Mouse (Mus musculus): ENCODE measurements at regions not wholly inside any gene's neighbourhood (a gene's known extent, or its start where the extent isn't known, plus 50 kb on each side); places are given as distances from the start of the nearest gene placed in this dataset.
A peak's percentile ranks its signal among the peaks of the same experiment; 100 is the strongest.

- Histone ChIP-seq H3K4me3 (replicated peaks; ENCODE audit: insufficient read depth, low read depth, low read length) (no peak overlapping the region), H3K27ac (ENCODE audit: insufficient read depth, low read length) (no peak overlapping the region), H3K4me1 (ENCODE audit: control insufficient read depth, insufficient read depth, low read length) (no peaks in the 10 kb centered on the region), H3K27me3 (ENCODE audit: control insufficient read depth, insufficient read depth, low read length) (no peaks in the 10 kb centered on the region)
- no peak for TF ChIP-seq CTCF (IDR thresholded peaks at IDR 0.05; ENCODE audit: borderline replicate concordance, insufficient read depth, low read depth, low read length)
- WGBS, result 49% methylated on average over 2 of the region's 2 CpGs
- no peak for DNase-seq
These were observed 152.2 kb upstream of the Smim23 start for GRCm38 (mm10) chr11:32976572-32976971.

- H3K27me3 ChIP-seq (ENCODE audit: control insufficient read depth, insufficient read depth, low read length), result no peaks in the 10 kb centered on the region
- DNase-seq, result no peak
- TF ChIP-seq CTCF (IDR thresholded peaks at IDR 0.05; ENCODE audit: borderline replicate concordance, insufficient read depth, low read depth, low read length) (no peak), POLR2A (IDR thresholded peaks at IDR 0.05; ENCODE audit: borderline replicate concordance, insufficient read depth, low read length) (no peak)
- no peak overlapping the region for H3K4me3 ChIP-seq (replicated peaks; ENCODE audit: insufficient read depth, low read depth, low read length)
- H3K27ac ChIP-seq (ENCODE audit: insufficient read depth, low read length), result no peak overlapping the region
- no peaks in the 10 kb centered on the region for H3K4me1 ChIP-seq (ENCODE audit: control insufficient read depth, insufficient read depth, low read length)
- 92% methylated on average over 4 of the region's 4 CpGs for WGBS
These were observed 149.0 kb upstream of the Smim23 start for GRCm38 (mm10) chr11:32973453-32973852.

DNA sequence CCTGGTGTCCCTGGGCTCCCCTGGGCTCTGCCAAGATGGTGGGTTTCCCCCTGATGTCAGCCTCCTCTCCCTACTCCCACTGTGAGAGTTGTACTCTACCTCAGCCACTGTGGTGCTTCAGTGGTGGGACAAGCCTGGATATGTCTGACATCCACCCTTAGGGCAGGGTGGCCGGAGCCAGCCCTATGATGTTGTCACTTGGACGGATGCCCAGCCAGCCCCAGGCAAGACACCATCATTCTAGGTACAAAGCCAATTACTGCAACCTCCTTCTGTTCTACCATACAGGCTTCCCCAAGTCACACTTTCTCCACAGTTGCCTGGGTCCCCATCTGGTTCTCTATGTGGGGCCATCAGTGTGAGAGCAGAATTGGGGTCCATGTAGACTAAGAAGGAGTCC lies 141.0 kb upstream of the Smim23 start:
- TF ChIP-seq CTCF (IDR thresholded peaks at IDR 0.05; ENCODE audit: borderline replicate concordance, insufficient read depth, low read depth, low read length) (no peak), POLR2A (IDR thresholded peaks at IDR 0.05; ENCODE audit: borderline replicate concordance, insufficient read depth, low read length) (no peak)
- H3K27ac ChIP-seq (ENCODE audit: insufficient read depth, low read length), result no peak overlapping the region
- DNase-seq, result peak; percentile 76
- H3K4me1 ChIP-seq (ENCODE audit: control insufficient read depth, insufficient read depth, low read length), result peaks cover 11% of the 10 kb centered on the region
- H3K27me3 ChIP-seq (ENCODE audit: control insufficient read depth, insufficient read depth, low read length), result no peaks in the 10 kb centered on the region
- WGBS, result 12% methylated on average over 2 of the region's 2 CpGs
- H3K4me3 ChIP-seq (replicated peaks; ENCODE audit: insufficient read depth, low read depth, low read length), result no peak overlapping the region

DNA sequence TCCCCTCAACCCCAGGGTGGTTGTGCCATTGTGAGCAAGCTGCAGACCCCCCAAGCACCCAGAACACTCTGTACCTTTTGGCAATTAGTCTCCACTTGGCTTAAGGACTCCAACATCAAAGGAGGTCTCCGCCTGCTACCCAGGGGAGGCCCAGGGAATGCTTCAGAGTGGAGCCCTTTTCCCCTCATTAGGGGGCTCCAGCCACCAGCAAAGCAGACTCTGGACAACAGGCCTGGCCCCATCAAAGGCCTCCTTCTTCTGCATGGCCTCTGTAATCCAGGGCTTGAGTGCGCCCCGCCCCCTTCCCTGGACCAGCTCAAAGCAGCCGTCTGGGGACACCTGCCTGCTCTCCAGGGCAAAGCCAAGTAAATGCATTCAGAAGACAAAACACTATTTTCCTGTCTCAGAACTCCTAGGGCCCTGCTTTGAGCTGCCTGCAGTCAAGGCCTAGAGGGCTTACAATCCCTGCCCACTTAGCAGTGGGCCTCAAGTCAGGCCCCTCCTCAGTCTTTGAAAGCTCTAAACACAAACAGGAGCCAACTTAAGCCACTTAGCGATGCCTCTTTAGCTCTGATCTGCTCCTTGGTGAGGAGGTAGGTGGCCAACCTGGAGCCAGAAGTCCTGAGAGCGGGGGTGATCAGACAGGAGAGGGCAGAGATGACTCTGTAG lies 139.4 kb upstream of the Smim23 start:
- H3K27ac ChIP-seq (ENCODE audit: insufficient read depth, low read length), result no peak overlapping the region
- H3K27me3 ChIP-seq (ENCODE audit: control insufficient read depth, insufficient read depth, low read length), result no peaks in the 10 kb centered on the region
- DNase-seq, result no peak
- no peak overlapping the region for H3K4me3 ChIP-seq (replicated peaks; ENCODE audit: insufficient read depth, low read depth, low read length)
- TF ChIP-seq CTCF (IDR thresholded peaks at IDR 0.05; ENCODE audit: borderline replicate concordance, insufficient read depth, low read depth, low read length) (no peak), POLR2A (IDR thresholded peaks at IDR 0.05; ENCODE audit: borderline replicate concordance, insufficient read depth, low read length) (no peak)
- WGBS, result 80% methylated on average over 6 of the region's 6 CpGs
- H3K4me1 ChIP-seq (ENCODE audit: control insufficient read depth, insufficient read depth, low read length), result peaks cover 11% of the 10 kb centered on the region

- no peaks in the 10 kb centered on the region for H3K27me3 ChIP-seq (ENCODE audit: control insufficient read depth, insufficient read depth, low read length)
- H3K27ac ChIP-seq (ENCODE audit: insufficient read depth, low read length), result no peak overlapping the region
- WGBS, result 81% methylated on average over 3 of the region's 3 CpGs
- DNase-seq, result no peak
- TF ChIP-seq CTCF (IDR thresholded peaks at IDR 0.05; ENCODE audit: borderline replicate concordance, insufficient read depth, low read depth, low read length) (peak; percentile 27; the same call in 1 of the 2 replicates), POLR2A (IDR thresholded peaks at IDR 0.05; ENCODE audit: borderline replicate concordance, insufficient read depth, low read length) (no peak)
- peaks cover 21% of the 10 kb centered on the region for H3K4me1 ChIP-seq (ENCODE audit: control insufficient read depth, insufficient read depth, low read length)
- H3K4me3 ChIP-seq (replicated peaks; ENCODE audit: insufficient read depth, low read depth, low read length), result no peak overlapping the region
These were observed 137.2 kb upstream of the Smim23 start for GRCm38 (mm10) chr11:32961600-32961999.

GRCm38 (mm10) chr11:32958961-32959360 lies 134.6 kb upstream of the Smim23 start:
- no peak overlapping the region for H3K4me3 ChIP-seq (replicated peaks; ENCODE audit: insufficient read depth, low read depth, low read length)
- DNase-seq, result no peak
- TF ChIP-seq CTCF (IDR thresholded peaks at IDR 0.05; ENCODE audit: borderline replicate concordance, insufficient read depth, low read depth, low read length), result no peak
- no peak for TF ChIP-seq POLR2A (IDR thresholded peaks at IDR 0.05; ENCODE audit: borderline replicate concordance, insufficient read depth, low read length)
- no peaks in the 10 kb centered on the region for H3K27me3 ChIP-seq (ENCODE audit: control insufficient read depth, insufficient read depth, low read length)
- no peak overlapping the region for H3K27ac ChIP-seq (ENCODE audit: insufficient read depth, low read length)
- H3K4me1 ChIP-seq (ENCODE audit: control insufficient read depth, insufficient read depth, low read length), result peaks cover 10% of the 10 kb centered on the region; the same call in 1 of the 2 replicates
- 81% methylated on average over 5 of the region's 5 CpGs for WGBS

DNA sequence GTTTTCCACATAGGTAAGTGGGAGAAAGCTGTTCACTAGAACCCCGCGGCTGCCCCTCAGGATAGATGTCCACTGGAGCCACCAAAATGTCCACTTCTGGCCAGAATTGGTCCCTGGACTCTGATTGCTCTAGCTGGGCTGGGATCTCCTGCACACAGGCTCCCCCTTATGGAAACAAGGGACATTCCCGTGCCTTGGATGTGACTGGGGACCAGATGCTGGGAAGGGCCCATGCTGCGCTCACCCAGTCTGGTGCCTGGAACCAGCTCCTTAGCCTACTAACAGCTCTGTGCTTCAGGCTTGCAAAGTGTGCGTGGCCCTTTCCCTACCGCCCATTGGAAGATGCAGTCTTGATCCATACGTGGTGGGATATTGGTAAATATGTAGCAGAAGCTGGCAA lies 132.6 kb upstream of the Smim23 start:
- H3K27me3 ChIP-seq (ENCODE audit: control insufficient read depth, insufficient read depth, low read length), result no peaks in the 10 kb centered on the region
- WGBS, result 5% methylated on average over 7 of the region's 7 CpGs
- peaks cover 10% of the 10 kb centered on the region; the same call in 1 of the 2 replicates for H3K4me1 ChIP-seq (ENCODE audit: control insufficient read depth, insufficient read depth, low read length)
- no peak overlapping the region for H3K4me3 ChIP-seq (replicated peaks; ENCODE audit: insufficient read depth, low read depth, low read length)
- H3K27ac ChIP-seq (ENCODE audit: insufficient read depth, low read length), result no peak overlapping the region
- TF ChIP-seq POLR2A (IDR thresholded peaks at IDR 0.05; ENCODE audit: borderline replicate concordance, insufficient read depth, low read length) (no peak), CTCF (IDR thresholded peaks at IDR 0.05; ENCODE audit: borderline replicate concordance, insufficient read depth, low read depth, low read length) (peak; percentile 90)
- DNase-seq, result peak; percentile 87 to 90

DNA sequence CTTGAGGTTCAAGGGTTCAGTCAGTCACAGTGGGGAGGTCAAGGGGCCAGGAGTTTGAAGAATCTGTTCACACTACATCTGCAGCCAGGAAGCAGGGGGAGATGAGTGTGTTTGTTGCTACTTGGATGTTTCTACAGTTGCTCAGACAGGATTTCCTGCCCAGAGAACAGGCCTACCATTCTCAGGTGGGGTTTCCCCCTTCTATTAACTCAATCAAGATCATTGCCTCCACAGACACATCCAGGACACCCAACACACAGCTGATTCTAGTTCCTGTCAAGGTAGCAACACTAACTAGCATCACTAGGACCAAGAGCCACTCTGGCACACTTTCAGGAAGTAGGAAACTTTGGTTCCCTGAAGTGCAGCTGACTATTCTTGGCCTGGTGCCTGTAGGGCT lies 127.9 kb upstream of the Smim23 start:
- Histone ChIP-seq H3K4me3 (replicated peaks; ENCODE audit: insufficient read depth, low read depth, low read length) (no peak overlapping the region), H3K27ac (ENCODE audit: insufficient read depth, low read length) (no peak overlapping the region), H3K4me1 (ENCODE audit: control insufficient read depth, insufficient read depth, low read length) (peaks cover 4% of the 10 kb centered on the region), H3K27me3 (ENCODE audit: control insufficient read depth, insufficient read depth, low read length) (no peaks in the 10 kb centered on the region)
- DNase-seq, result no peak
- TF ChIP-seq CTCF (IDR thresholded peaks at IDR 0.05; ENCODE audit: borderline replicate concordance, insufficient read depth, low read depth, low read length) (no peak), POLR2A (IDR thresholded peaks at IDR 0.05; ENCODE audit: borderline replicate concordance, insufficient read depth, low read length) (no peak)

All from cerebellum, adult 2 months (tissue).